ENCODE assay signal across 8 mouse cellular contexts in genomic region chr3:89959435-89959834, GRCm38 (mm10). TPM values are rescaled to one million over a fixed set of nuclear protein-coding genes. Genes with fewer than 3 reads are reported as not detected.
A peak's percentile ranks its signal among the peaks of the same experiment; 100 is the strongest.
DNase-seq lines count a peak whose midpoint lies in the region; ATAC-seq lines count a peak whose summit lies in the region.

No protein-coding gene starts in this region.

- H3K9me3 ChIP-seq in heart, embryonic 11.5 days (replicated peaks; ENCODE audit: control insufficient read depth, low read length), result no peaks in the 10 kb centered on the region
- H3K9me3 ChIP-seq in midbrain, embryonic 16.5 days (replicated peaks; ENCODE audit: control insufficient read depth, low read length, poor library complexity, severe bottlenecking), result no peaks in the 10 kb centered on the region

- H3K4me3 ChIP-seq in heart, embryonic 11.5 days (ENCODE audit: low read depth, low read length), result no peak overlapping the region
- peak overlapping the region; percentile 60 for H3K4me3 ChIP-seq in midbrain, embryonic 16.5 days (ENCODE audit: low read depth, low read length)

- no peak overlapping the region for H3K9ac ChIP-seq in heart, embryonic 11.5 days (ENCODE audit: low read depth, low read length)
- H3K9ac ChIP-seq in midbrain, embryonic 16.5 days (ENCODE audit: low read depth, low read length), result peak overlapping the region; percentile 78

- no peak for DNase-seq in heart, adult 18-20 months
- DNase-seq in MN1 (ENCODE audit: low spot score), result peak; percentile 82
- DNase-seq in frontal cortex, postnatal 14 days (ENCODE audit: low spot score in 2 of 2), result peak; percentile 40 to 56
- no peak for DNase-seq in thymus, postnatal 10 days (ENCODE audit: low spot score in 2 of 2)
- no peak for DNase-seq in embryo, embryonic 9.5 days (ENCODE audit: extremely low spot score)
- no peak for DNase-seq in lung, postnatal 36 days

- WGBS in heart, embryonic 11.5 days (ENCODE audit: insufficient replicate concordance), result 76% methylated on average over 4 of the region's 4 CpGs
- 64% methylated on average over 4 of the region's 4 CpGs for WGBS in midbrain, embryonic 16.5 days

- no peaks in the 10 kb centered on the region for H3K27me3 ChIP-seq in heart, embryonic 11.5 days (ENCODE audit: control insufficient read depth, insufficient read depth, low read length)
- H3K27me3 ChIP-seq in midbrain, embryonic 16.5 days (ENCODE audit: control insufficient read depth, insufficient read depth, low read depth, low read length), result no peaks in the 10 kb centered on the region

- ATAC-seq in heart, embryonic 11.5 days (replicated peaks; ENCODE audit: insufficient number of reproducible peaks, low FRiP score, low TSS enrichment), result no peak
- ATAC-seq in midbrain, embryonic 16.5 days, result peak; percentile 12; the same call in 1 of the 2 replicates

- peak overlapping the region; percentile 97; the same call in 1 of the 2 replicates for H3K4me2 ChIP-seq in heart, embryonic 11.5 days
- peak overlapping the region; percentile 88 for H3K4me2 ChIP-seq in midbrain, embryonic 16.5 days (ENCODE audit: low read length)

- peaks cover 32% of the 10 kb centered on the region for H3K4me1 ChIP-seq in heart, embryonic 11.5 days (ENCODE audit: control insufficient read depth, insufficient read depth, low read length)
- H3K4me1 ChIP-seq in midbrain, embryonic 16.5 days (ENCODE audit: control insufficient read depth, insufficient read depth, low read length), result peaks cover 34% of the 10 kb centered on the region

- peaks cover 24% of the 10 kb centered on the region for H3K36me3 ChIP-seq in heart, embryonic 11.5 days (ENCODE audit: control insufficient read depth, insufficient read depth, low read length)
- peaks cover 23% of the 10 kb centered on the region for H3K36me3 ChIP-seq in midbrain, embryonic 16.5 days (ENCODE audit: control insufficient read depth, insufficient read depth, low read length)

- H3K27ac ChIP-seq in heart, embryonic 11.5 days (ENCODE audit: low read depth, low read length), result no peak overlapping the region
- H3K27ac ChIP-seq in midbrain, embryonic 16.5 days (ENCODE audit: low read length), result 0 out of 2 replicates have a peak overlapping the region, but pooled peaks have one; percentile 47

RNA-seq across cellular contexts. Expression of gene Atp8b2, which starts 3.9 kb away (rescaled TPM):
- polyA plus RNA-seq in heart, embryonic 11.5 days (2014; fragmentation: Nextera tagmentation; extraction: Ambion mirVana), result 11.2 and 13.8 TPM in 2 replicates
- total RNA-seq in heart, adult 18-20 months (2021), result 10 to 100 TPM; 14.7 to 14.9 TPM
- polyA plus RNA-seq in midbrain, embryonic 16.5 days (2015; fragmentation: Nextera tagmentation; extraction: Ambion mirVana), result 12.5 and 13.9 TPM in 2 replicates

RNA-seq across cellular contexts. Expression of gene Hax1, which starts 39.1 kb away (rescaled TPM):
- polyA plus RNA-seq in heart, embryonic 11.5 days (2014; fragmentation: Nextera tagmentation; extraction: Ambion mirVana), result 91.0 and 101 TPM in 2 replicates
- 10 to 100 TPM; 46.1 to 48.5 TPM for total RNA-seq in heart, adult 18-20 months (2021)
- 114 TPM in 2 replicates for polyA plus RNA-seq in midbrain, embryonic 16.5 days (2015; fragmentation: Nextera tagmentation; extraction: Ambion mirVana)

RNA-seq across cellular contexts. Expression of gene Il6ra, which starts 46.4 kb away (rescaled TPM):
- polyA plus RNA-seq in heart, embryonic 11.5 days (2014; fragmentation: Nextera tagmentation; extraction: Ambion mirVana), result 0.08 and 0.23 TPM in 2 replicates
- total RNA-seq in heart, adult 18-20 months (2021), result 1 to 10 TPM; 4.2 to 5.6 TPM
- polyA plus RNA-seq in midbrain, embryonic 16.5 days (2015; fragmentation: Nextera tagmentation; extraction: Ambion mirVana), result 0.75 and 0.78 TPM in 2 replicates

Comparison
In these comparisons a context has a peak if more than half of its experiments do, and no peak if none do; other contexts are left out.
1. DNase-seq: peak in MN1 (single experiment) and frontal cortex, postnatal 14 days (2 of 2); none in heart, adult 18-20 months (0 of 2), thymus, postnatal 10 days (0 of 2), embryo, embryonic 9.5 days (single experiment) and lung, postnatal 36 days (single experiment).